Mouse (Mus musculus) erythroblast, embryonic 14.5 days (primary cell): Measurements from ENCODE around the gene Ascl3.

Source experiments
- GATA1 ChIP-seq: IDR thresholded peaks from 2 replicates; pipeline ENCODE4 v1.6.1; 2012; ENCODE audit warnings: low read length, inconsistent platforms, mixed read lengths
- TAL1 ChIP-seq: IDR thresholded peaks from 3 replicates; pipeline ENCODE4 v1.6.1; 2012; ENCODE audit warnings: low read length, inconsistent platforms, mixed read lengths

GRCm38 (mm10) chr7:109756291-109756690 lies 24.8 kb upstream of the Ascl3 start:
- TF ChIP-seq TAL1 (no peak), GATA1 (no peak)
